Mouse (Mus musculus) bone marrow macrophage, adult 2 months (primary cell): Measurements from ENCODE around the gene Bpifa6.

Experiments used
- CTCF ChIP-seq: IDR thresholded peaks from 2 replicates; pipeline ENCODE4 v1.5.1; 2012; ENCODE audit warnings: low read depth, mild to moderate bottlenecking, low read length, moderate library complexity
- POLR2A ChIP-seq: IDR thresholded peaks from 2 replicates; pipeline ENCODE4 v1.6.1; 2012; ENCODE audit warnings: mild to moderate bottlenecking, low read depth, low read length, borderline replicate concordance

GRCm38 (mm10) chr2:153944567-153944966 lies 30.2 kb upstream of the Bpifa6 start:
- no peak for TF ChIP-seq CTCF
- no peak for TF ChIP-seq POLR2A
